Mouse (Mus musculus) macrophage (primary cell): Measurements from ENCODE around the gene Plpp2. TPM values are rescaled to one million over a fixed set of nuclear protein-coding genes. Genes with fewer than 3 reads are reported as not detected.

Experiments used
- H3K27ac ChIP-seq: fragments of 350-480 bp; formaldehyde crosslinking; 2 replicates; pipeline ENCODE4 v1.9.0; 2021
- H3K36me3 ChIP-seq: fragments of 350-480 bp; formaldehyde crosslinking; 2 replicates; pipeline ENCODE4 v1.9.0; 2021; ENCODE audit errors: inconsistent target
- H3K4me3 ChIP-seq: fragments of 350-480 bp; formaldehyde crosslinking; 2 replicates; pipeline ENCODE4 v1.9.0; 2021; ENCODE audit errors: inconsistent target
- H3K79me2 ChIP-seq: fragments of 350-480 bp; formaldehyde crosslinking; 2 replicates; pipeline ENCODE4 v1.9.0; 2021; ENCODE audit errors: inconsistent target
- WGBS: methylation state at CpG from one replicate; pipeline ENCODE4 v1.1.7; 2026; ENCODE audit warnings: inconsistent platforms; ENCODE audit not compliant: missing documents; 5-methylcytosine and 5-hydroxymethylcytosine counted together
- polyA plus RNA-seq: library from polyadenylated mRNA; stranded (reverse); fragments of 250-400 nt; gene quantifications from 3 replicates; pipeline ENCODE4 v1.2.4, GENCODE M21; 2018; ENCODE audit warnings: inconsistent platforms

Gene Plpp2
- polyA plus RNA-seq, 1 experiment from 2014 or later = 5.9 TPM

DNA sequence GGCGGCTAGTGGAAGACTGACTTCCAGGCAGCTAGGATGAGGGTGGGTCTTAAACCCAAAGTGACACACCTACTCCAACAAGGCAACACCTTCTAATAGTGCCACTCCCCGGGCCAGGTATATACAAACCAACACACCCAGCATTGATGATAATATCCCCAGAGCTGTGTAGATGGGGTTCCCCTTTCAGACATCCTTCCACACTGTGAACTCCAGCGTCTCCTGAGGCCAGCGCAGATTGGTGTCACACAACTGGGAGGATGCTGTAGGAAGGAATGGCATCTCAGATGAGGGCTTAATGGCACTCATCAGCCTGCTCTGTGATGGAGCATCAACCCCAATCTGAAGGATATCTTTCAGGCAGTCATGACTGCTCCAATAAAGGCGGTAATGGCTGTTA lies 23.9 kb upstream of the Plpp2 start:
- Histone ChIP-seq H3K79me2 (peaks cover 18% of the 10 kb centered on the region), H3K27ac (no peak overlapping the region), H3K36me3 (no peaks in the 10 kb centered on the region), H3K4me3 (no peak overlapping the region)
- 94% methylated on average over 5 of the region's 5 CpGs for WGBS

DNA sequence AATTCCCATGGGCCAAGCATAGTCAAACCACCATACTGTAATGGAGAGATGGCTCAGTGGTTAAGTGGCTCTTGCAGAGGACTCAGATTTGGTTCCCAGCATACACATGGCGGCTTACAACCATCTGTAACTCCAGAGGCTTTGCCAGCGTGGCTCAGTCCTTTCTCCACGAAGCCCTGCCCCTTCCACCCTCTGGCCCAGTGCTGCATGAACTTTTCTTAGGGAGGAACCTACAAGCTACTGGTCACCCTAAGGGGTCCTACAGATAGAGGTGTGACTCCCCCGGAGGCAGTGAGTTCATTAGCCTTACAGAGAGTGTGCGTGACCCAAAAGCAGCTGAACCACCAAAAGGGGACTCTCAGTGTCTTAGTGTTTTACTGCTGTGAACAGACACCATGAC lies 23.4 kb upstream of the Plpp2 start:
- Histone ChIP-seq H3K27ac (no peak overlapping the region), H3K36me3 (no peaks in the 10 kb centered on the region), H3K4me3 (no peak overlapping the region), H3K79me2 (peaks cover 23% of the 10 kb centered on the region)
- WGBS = 100% methylated on average over 5 of the region's 5 CpGs

DNA sequence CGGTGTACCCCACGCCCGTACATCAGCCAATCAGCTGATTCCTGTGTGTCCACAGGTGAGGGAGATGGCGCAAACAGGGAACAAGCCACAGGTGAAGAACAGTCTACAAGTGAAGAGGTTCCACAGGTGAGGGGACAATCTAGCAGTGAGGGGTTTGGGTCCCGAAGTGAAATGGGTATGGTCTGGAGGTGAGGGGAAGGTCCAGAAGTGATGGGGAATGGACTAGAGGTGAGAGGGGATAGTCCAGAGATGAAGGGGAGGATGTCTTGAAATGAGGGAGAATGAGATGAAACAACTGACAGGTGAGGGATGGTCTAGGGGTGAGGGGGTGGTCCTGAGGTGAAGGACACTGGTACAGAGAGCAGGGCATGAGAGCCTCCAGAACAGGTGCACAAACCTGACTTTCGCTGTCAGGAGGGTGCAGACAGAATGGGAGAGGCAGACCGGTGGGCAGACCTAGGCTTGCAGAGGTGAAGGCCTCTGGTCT lies 21.7 kb upstream of the Plpp2 start:
- peaks cover 36% of the 10 kb centered on the region for H3K79me2 ChIP-seq
- H3K4me3 ChIP-seq = peak overlapping the region; percentile 14; the same call in 1 of the 2 replicates
- H3K27ac ChIP-seq = no peak overlapping the region
- WGBS = 33% methylated on average over 7 of the region's 7 CpGs
- H3K36me3 ChIP-seq = peaks cover under 1% of the 10 kb centered on the region; the same call in 1 of the 2 replicates

- Histone ChIP-seq H3K27ac (no peak within 1 kb of the TSS), H3K4me3 (peak within 1 kb of the TSS; percentile 40), H3K36me3 (peaks cover 8% of the 10 kb centered on the region; the same call in 1 of the 2 replicates), H3K79me2 (peaks cover 39% of the 10 kb centered on the region)
- WGBS = 1% methylated on average over 74 of the region's 108 CpGs
Measured at GRCm38 (mm10) chr10:79554330-79555237, 21.0 kb upstream of the Plpp2 start, which contains the start of gene Mier2. Mier2 (minus strand) TSS chr10:79555199.

DNA sequence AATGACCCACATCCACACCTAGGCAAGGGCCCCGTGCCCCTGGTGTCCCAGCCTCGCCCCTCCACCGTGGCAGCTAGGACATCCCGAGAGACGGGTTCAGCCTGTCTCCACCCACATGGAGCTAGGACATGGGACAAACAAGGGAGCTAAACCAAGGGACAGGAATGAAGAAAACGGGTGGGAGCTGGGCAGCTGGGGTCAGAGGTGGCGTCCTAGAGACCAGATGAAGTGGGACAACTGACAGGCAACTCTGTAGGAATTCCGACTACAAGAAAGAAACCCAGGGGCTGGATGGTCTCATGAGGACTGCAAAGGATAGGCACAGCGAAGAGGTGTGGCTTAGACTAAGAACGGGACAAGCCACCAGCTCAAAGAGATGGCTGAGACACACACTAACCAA lies 20.1 kb upstream of the Plpp2 start:
- Histone ChIP-seq H3K27ac (no peak overlapping the region), H3K79me2 (peaks cover 39% of the 10 kb centered on the region), H3K4me3 (peak overlapping the region; percentile 40), H3K36me3 (peaks cover 17% of the 10 kb centered on the region)
- WGBS = 75% methylated on average over 10 of the region's 10 CpGs

GRCm38 (mm10) chr10:79553176-79553575 lies 19.6 kb upstream of the Plpp2 start:
- Histone ChIP-seq H3K27ac (no peak overlapping the region), H3K4me3 (no peak overlapping the region)
- WGBS = 83% methylated on average over 6 of the region's 6 CpGs

DNA sequence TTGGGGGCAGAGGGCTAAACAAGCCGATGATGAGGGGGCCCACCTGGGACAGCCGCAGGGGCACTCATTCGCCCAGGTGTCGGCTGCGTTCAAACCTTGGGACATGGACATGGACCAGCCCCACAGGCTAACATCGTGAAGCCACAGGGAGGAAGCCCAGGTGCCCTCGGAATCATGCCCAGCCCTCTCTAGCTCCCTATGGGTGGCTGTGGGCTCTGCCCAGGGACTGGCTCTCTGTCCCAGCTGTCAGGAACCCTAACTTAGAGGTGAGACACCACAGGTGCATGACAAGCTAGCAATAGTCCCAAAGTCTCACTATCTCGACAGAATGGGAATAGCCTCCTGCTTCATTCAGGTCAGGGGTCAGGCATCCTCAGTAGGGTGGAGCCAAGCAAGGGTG lies 18.9 kb upstream of the Plpp2 start:
- Histone ChIP-seq H3K79me2 (peaks cover 39% of the 10 kb centered on the region), H3K36me3 (peaks cover 19% of the 10 kb centered on the region), H3K27ac (no peak overlapping the region), H3K4me3 (no peak overlapping the region)
- WGBS = 83% methylated on average over 8 of the region's 8 CpGs

More at GRCm38 (mm10) chr10:79553176-79553575, 19.6 kb upstream of the Plpp2 start:
- Histone ChIP-seq H3K79me2 (peaks cover 39% of the 10 kb centered on the region), H3K36me3 (peaks cover 19% of the 10 kb centered on the region)

DNA sequence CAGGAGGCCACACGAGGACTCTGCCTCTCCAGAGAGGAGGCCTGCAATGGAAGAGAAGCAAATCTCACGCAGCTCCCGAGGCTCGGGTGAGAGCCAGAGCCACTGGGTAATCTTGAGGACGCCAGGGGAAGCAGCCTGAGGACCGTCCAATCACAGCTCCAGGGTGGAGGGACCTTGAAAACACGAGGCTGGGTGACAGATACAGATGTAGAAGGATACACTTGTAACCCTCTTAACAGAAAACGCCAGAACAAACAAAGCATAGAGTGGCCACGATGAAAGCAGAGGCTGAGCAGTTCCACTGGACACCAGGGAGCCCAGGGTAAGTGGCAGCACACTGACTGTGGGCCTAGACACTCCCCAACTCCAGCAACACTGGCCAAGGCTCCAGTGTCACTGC lies 16.8 kb upstream of the Plpp2 start:
- H3K36me3 ChIP-seq = peaks cover 27% of the 10 kb centered on the region
- no peak overlapping the region for H3K27ac ChIP-seq
- no peak overlapping the region for H3K4me3 ChIP-seq
- H3K79me2 ChIP-seq = peaks cover 39% of the 10 kb centered on the region
- 91% methylated on average over 9 of the region's 9 CpGs for WGBS

- Histone ChIP-seq H3K36me3 (peaks cover 40% of the 10 kb centered on the region), H3K79me2 (peaks cover 38% of the 10 kb centered on the region), H3K27ac (no peak overlapping the region), H3K4me3 (no peak overlapping the region)
- WGBS = 91% methylated on average over 18 of the region's 18 CpGs
Measured at GRCm38 (mm10) chr10:79548971-79549723, 15.6 kb upstream of the Plpp2 start.

- Histone ChIP-seq H3K27ac (no peak overlapping the region), H3K36me3 (peaks cover 46% of the 10 kb centered on the region), H3K4me3 (no peak overlapping the region), H3K79me2 (peaks cover 31% of the 10 kb centered on the region)
- WGBS = 88% methylated on average over 5 of the region's 5 CpGs
Measured at GRCm38 (mm10) chr10:79548546-79548945, 14.9 kb upstream of the Plpp2 start.

- H3K4me3 ChIP-seq = no peak overlapping the region
- no peak overlapping the region for H3K27ac ChIP-seq
- 88% methylated on average over 5 of the region's 5 CpGs for WGBS
- peaks cover 58% of the 10 kb centered on the region for H3K36me3 ChIP-seq
- peaks cover 18% of the 10 kb centered on the region; the same call in 1 of the 2 replicates for H3K79me2 ChIP-seq
Measured at GRCm38 (mm10) chr10:79547148-79547675, 13.6 kb upstream of the Plpp2 start.

DNA sequence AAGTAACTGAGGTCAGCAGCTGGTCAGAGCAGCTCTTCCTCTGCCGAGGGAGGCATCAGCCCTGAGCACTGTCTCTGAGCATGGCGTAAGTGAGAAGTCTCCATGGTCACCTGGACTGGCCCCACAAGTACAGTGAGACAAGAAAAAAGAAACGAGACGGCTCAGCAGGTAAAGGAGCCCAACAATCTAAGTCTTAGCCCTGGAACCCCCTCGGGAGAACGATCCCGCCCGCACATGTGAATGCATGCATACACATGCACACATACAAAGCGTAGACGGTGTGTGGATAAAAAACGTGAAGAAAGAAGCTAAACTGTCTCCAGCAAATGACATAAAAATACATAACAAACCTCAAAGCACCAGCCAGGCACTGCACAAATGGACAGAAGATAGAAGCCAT lies 12.9 kb upstream of the Plpp2 start:
- Histone ChIP-seq H3K27ac (no peak overlapping the region), H3K36me3 (peaks cover 63% of the 10 kb centered on the region), H3K79me2 (peaks cover 14% of the 10 kb centered on the region; the same call in 1 of the 2 replicates), H3K4me3 (no peak overlapping the region)
- WGBS = 94% methylated on average over 11 of the region's 11 CpGs

GRCm38 (mm10) chr10:79545891-79546290 lies 12.3 kb upstream of the Plpp2 start:
- no peak overlapping the region for H3K27ac ChIP-seq
- peaks cover 8% of the 10 kb centered on the region; the same call in 1 of the 2 replicates for H3K79me2 ChIP-seq
- peaks cover 63% of the 10 kb centered on the region for H3K36me3 ChIP-seq
- 90% methylated on average over 12 of the region's 12 CpGs for WGBS
- H3K4me3 ChIP-seq = no peak overlapping the region

GRCm38 (mm10) chr10:79544631-79545030 lies 11.0 kb upstream of the Plpp2 start:
- no peaks in the 10 kb centered on the region for H3K79me2 ChIP-seq
- H3K27ac ChIP-seq = no peak overlapping the region
- H3K36me3 ChIP-seq = peaks cover 56% of the 10 kb centered on the region
- 94% methylated on average over 5 of the region's 5 CpGs for WGBS
- no peak overlapping the region for H3K4me3 ChIP-seq
